Mouse (Mus musculus) left cerebral cortex, adult 9 months (tissue): ENCODE data around the gene Plk3.
A peak's percentile ranks its signal among the peaks of the same experiment; 100 is the strongest.

Experiments used
- DNase-seq, 2 experiments: peaks; one replicate each; pipeline ENCODE4 v3.0.0; 2022; ENCODE audit warnings: low spot score in 2 of 2

The Plk3 gene

GRCm38 (mm10) chr4:117119636-117120035 lies 14.1 kb downstream of the Plk3 start:
- DNase-seq: no peak

- DNase-seq: no peak
Measured at GRCm38 (mm10) chr4:117117931-117118330, 15.8 kb downstream of the Plk3 start.

- no peak for DNase-seq
Measured at GRCm38 (mm10) chr4:117115592-117115991, 18.2 kb downstream of the Plk3 start.

GRCm38 (mm10) chr4:117113237-117113636 lies 20.5 kb downstream of the Plk3 start:
- no peak for DNase-seq

- no peak for DNase-seq
Measured at GRCm38 (mm10) chr4:117110985-117111384, 22.8 kb downstream of the Plk3 start.

GRCm38 (mm10) chr4:117110249-117110648 lies 23.5 kb downstream of the Plk3 start:
- DNase-seq: no peak

- DNase-seq: no peak
Measured at GRCm38 (mm10) chr4:117109330-117109729, 24.4 kb downstream of the Plk3 start.

GRCm38 (mm10) chr4:117108524-117108849 lies 25.3 kb downstream of the Plk3 start:
- no peak for DNase-seq

- no peak for DNase-seq
Measured at GRCm38 (mm10) chr4:117107813-117108523, 25.8 kb downstream of the Plk3 start.

- no peak for DNase-seq
Measured at GRCm38 (mm10) chr4:117105127-117105526, 28.6 kb downstream of the Plk3 start.

- DNase-seq: no peak
Measured at GRCm38 (mm10) chr4:117104672-117105071, 29.1 kb downstream of the Plk3 start.

- DNase-seq: no peak
Measured at GRCm38 (mm10) chr4:117101218-117101617, 32.5 kb downstream of the Plk3 start.

- no peak for DNase-seq
Measured at GRCm38 (mm10) chr4:117100036-117100435, 33.7 kb downstream of the Plk3 start.

GRCm38 (mm10) chr4:117098764-117099036 lies 35.1 kb downstream of the Plk3 start:
- DNase-seq: no peak

- no peak for DNase-seq
Measured at GRCm38 (mm10) chr4:117097969-117098763, 35.6 kb downstream of the Plk3 start.

GRCm38 (mm10) chr4:117096666-117097065 lies 37.1 kb downstream of the Plk3 start:
- no peak for DNase-seq

GRCm38 (mm10) chr4:117095551-117096452 lies 38.0 kb downstream of the Plk3 start, which contains the start of gene Ptch2:
Gene Ptch2, plus strand, starts transcription at chr4:117096075.
- peak in 1 of 2 experiments; percentile 18 for DNase-seq

- DNase-seq: no peak
Measured at GRCm38 (mm10) chr4:117094626-117095361, 39.0 kb downstream of the Plk3 start.

- DNase-seq: no peak
Measured at GRCm38 (mm10) chr4:117090586-117090985, 43.2 kb downstream of the Plk3 start.

- DNase-seq: no peak
Measured at GRCm38 (mm10) chr4:117087948-117088640, 45.7 kb downstream of the Plk3 start.
